Mouse (Mus musculus): ENCODE data around the gene Kif6.

GRCm38 (mm10) chr17:49902613-49903012, 287.7 kb downstream of the Kif6 start:
- no peak for TF ChIP-seq CTCF (IDR thresholded peaks at IDR 0.05)
- TF ChIP-seq EP300 (IDR thresholded peaks at IDR 0.05): no peak

Data from lung, postnatal 0 days (tissue).